Mouse (Mus musculus) layer of hippocampus, postnatal 14 days (tissue): ENCODE measurements around the gene Sema5b. TPM values are rescaled to one million over a fixed set of nuclear protein-coding genes. Genes with fewer than 3 reads are reported as not detected.
A peak's percentile ranks its signal among the peaks of the same experiment; 100 is the strongest.

Experiments
- DNase-seq, 2 experiments: peaks; one replicate each; pipeline ENCODE4 v3.0.0; 2021 to 2022; ENCODE audit warnings: low spot score in 2 of 2, mixed read lengths in 1 of 2
- long read RNA-seq, 2 experiments: library from polyadenylated mRNA; stranded (forward); transcript quantifications; one replicate each; pipeline ENCODE4 v2.0.0; 2021
- total RNA-seq, 2 experiments: library from RNA; stranded (reverse); gene quantifications; 2 replicates each; pipeline ENCODE4 v1.2.3; 2021

The Sema5b gene
- 10 to 100 TPM; 20.7 to 21.7 TPM for total RNA-seq
- long read RNA-seq, experiment 1, full-length matches to known transcripts, result 7 of 11 reads
- long read RNA-seq, experiment 1, partial matches to known transcripts, result 0 of 11 reads
- long read RNA-seq, experiment 1, other reads (novel, unspliced or antisense), result 4 of 11 reads
- long read RNA-seq, experiment 2, full-length matches to known transcripts, result 3 of 16 reads
- long read RNA-seq, experiment 2, partial matches to known transcripts, result 7 of 16 reads
- long read RNA-seq, experiment 2, other reads (novel, unspliced or antisense), result 6 of 16 reads

GRCm38 (mm10) chr16:35541117-35541641 is at the start of gene Sema5b:
Sema5b (plus strand) TSS chr16:35541145.
- peak; percentile 61 to 70 for DNase-seq

- no peak for DNase-seq
These were observed 40.6 kb upstream of the Sema5b start for GRCm38 (mm10) chr16:35500342-35500741.

GRCm38 (mm10) chr16:35501106-35501760 is 39.7 kb upstream of the Sema5b start:
- DNase-seq, result no peak

GRCm38 (mm10) chr16:35502456-35502855 is 38.5 kb upstream of the Sema5b start:
- no peak for DNase-seq

- DNase-seq, result no peak
These were observed 36.7 kb upstream of the Sema5b start for GRCm38 (mm10) chr16:35504266-35504665.

GRCm38 (mm10) chr16:35505786-35506185 is 35.2 kb upstream of the Sema5b start:
- no peak for DNase-seq

GRCm38 (mm10) chr16:35508581-35508980 is 32.4 kb upstream of the Sema5b start:
- no peak for DNase-seq

- no peak for DNase-seq
These were observed 31.4 kb upstream of the Sema5b start for GRCm38 (mm10) chr16:35509331-35510070.

- no peak for DNase-seq
These were observed 24.9 kb upstream of the Sema5b start for GRCm38 (mm10) chr16:35515977-35516612.

- DNase-seq, result no peak
These were observed 22.7 kb upstream of the Sema5b start for GRCm38 (mm10) chr16:35517976-35518951.

GRCm38 (mm10) chr16:35519245-35519644 is 21.7 kb upstream of the Sema5b start:
- DNase-seq, result no peak

GRCm38 (mm10) chr16:35524200-35524599 is 16.7 kb upstream of the Sema5b start:
- DNase-seq, result no peak

- DNase-seq, result no peak
These were observed 6.3 kb upstream of the Sema5b start for GRCm38 (mm10) chr16:35534630-35535029.

- DNase-seq, result no peak
These were observed 3.3 kb upstream of the Sema5b start for GRCm38 (mm10) chr16:35537651-35538050.

- no peak for DNase-seq
These were observed 1.9 kb upstream of the Sema5b start for GRCm38 (mm10) chr16:35539041-35539440.

GRCm38 (mm10) chr16:35540333-35541116 is 420 bp upstream of the Sema5b start:
- peak; percentile 60 to 81 for DNase-seq

- DNase-seq, result peak; percentile 18 to 42
These were observed 896 bp downstream of the Sema5b start for GRCm38 (mm10) chr16:35541661-35542420.

GRCm38 (mm10) chr16:35542421-35542780 is 1.5 kb downstream of the Sema5b start:
- DNase-seq, result no peak

- no peak for DNase-seq
These were observed 4.8 kb downstream of the Sema5b start for GRCm38 (mm10) chr16:35545723-35546122.
